ENCODE assay signal across 8 mouse cellular contexts in genomic region chr4:116993672-116994621, GRCm38 (mm10). TPM values are rescaled to one million over a fixed set of nuclear protein-coding genes. Genes with fewer than 3 reads are reported as not detected.
DNase-seq lines count a peak whose midpoint lies in the region; ATAC-seq and TF ChIP-seq lines count a peak whose summit lies in the region.

Urod (minus strand) TSS chr4:116994413.

- DNase-seq in c-Kit-positive CD71-positive TER-119-positive erythroid progenitor cells, embryonic 14.5 days (ENCODE audit: low spot score), result peak; percentile 96
- peak; percentile 97 for DNase-seq in heart, postnatal 10 days
- DNase-seq in large intestine, adult 2 months (ENCODE audit: low read depth, low spot score), result peak; percentile 86
- peak; percentile 96 for DNase-seq in liver, postnatal 0 days
- peak; percentile 97 for DNase-seq in testis, postnatal 10 days (ENCODE audit: low spot score)

- peaks cover 51% of the 10 kb centered on the region for H3K36me3 ChIP-seq in E14TG2a.4 (ENCODE audit: insufficient read depth, low read length)
- H3K36me3 ChIP-seq in forebrain, embryonic 13.5 days (ENCODE audit: poor library complexity, severe bottlenecking), result peaks cover 33% of the 10 kb centered on the region
- H3K36me3 ChIP-seq in liver, postnatal 0 days (replicated peaks; ENCODE audit: insufficient read depth, low read length), result peaks cover 41% of the 10 kb centered on the region
- H3K36me3 ChIP-seq in neural tube, embryonic 14.5 days (ENCODE audit: control insufficient read depth, insufficient read depth, low read length), result peaks cover 3% of the 10 kb centered on the region; the same call in 1 of the 2 replicates

- WGBS in forebrain, embryonic 13.5 days, result 1% methylated on average over 38 of the region's 38 CpGs
- 1% methylated on average over 38 of the region's 38 CpGs for WGBS in large intestine, adult 2 months
- under 1% methylated on average over 38 of the region's 38 CpGs for WGBS in liver, postnatal 0 days (ENCODE audit: insufficient replicate concordance)
- WGBS in neural tube, embryonic 14.5 days, result 2% methylated on average over 38 of the region's 38 CpGs

- no peak for TF ChIP-seq CTCF in E14TG2a.4 (conservative IDR thresholded peaks at IDR 0.05; ENCODE audit: low read length)
- peak; percentile 12; the same call in 1 of the 2 replicates for TF ChIP-seq CTCF in liver, postnatal 0 days (IDR thresholded peaks at IDR 0.05; ENCODE audit: low read depth)

- H3K27ac ChIP-seq in forebrain, embryonic 13.5 days, result peak within 1 kb of the TSS; percentile 82
- H3K27ac ChIP-seq in liver, postnatal 0 days (ENCODE audit: low read depth), result peak within 1 kb of the TSS; percentile 91
- H3K27ac ChIP-seq in neural tube, embryonic 14.5 days (ENCODE audit: low read depth, low read length), result peak within 1 kb of the TSS; percentile 80

- TF ChIP-seq EP300 in liver, postnatal 0 days (IDR thresholded peaks at IDR 0.05; ENCODE audit: low read depth), result peak; percentile 91

- no peaks in the 10 kb centered on the region for H3K9me3 ChIP-seq in E14TG2a.4 (ENCODE audit: low read length)
- no peaks in the 10 kb centered on the region for H3K9me3 ChIP-seq in forebrain, embryonic 13.5 days (replicated peaks)
- H3K9me3 ChIP-seq in liver, postnatal 0 days (ENCODE audit: low read length), result no peaks in the 10 kb centered on the region
- H3K9me3 ChIP-seq in neural tube, embryonic 14.5 days (ENCODE audit: control insufficient read depth, low read length), result no peaks in the 10 kb centered on the region

- H3K27me3 ChIP-seq in E14TG2a.4 (ENCODE audit: insufficient read depth, low read length), result no peaks in the 10 kb centered on the region
- peaks cover 3% of the 10 kb centered on the region; the same call in 1 of the 2 replicates for H3K27me3 ChIP-seq in forebrain, embryonic 13.5 days
- H3K27me3 ChIP-seq in liver, postnatal 0 days (ENCODE audit: insufficient read depth, low read length), result no peaks in the 10 kb centered on the region
- H3K27me3 ChIP-seq in neural tube, embryonic 14.5 days (ENCODE audit: control insufficient read depth, insufficient read depth, low read length), result no peaks in the 10 kb centered on the region

- peaks cover 62% of the 10 kb centered on the region for H3K4me1 ChIP-seq in E14TG2a.4 (replicated peaks; ENCODE audit: low read depth, low read length)
- peaks cover 33% of the 10 kb centered on the region for H3K4me1 ChIP-seq in forebrain, embryonic 13.5 days
- H3K4me1 ChIP-seq in liver, postnatal 0 days (ENCODE audit: insufficient read depth), result peaks cover 24% of the 10 kb centered on the region
- peaks cover 17% of the 10 kb centered on the region for H3K4me1 ChIP-seq in neural tube, embryonic 14.5 days (ENCODE audit: control insufficient read depth, insufficient read depth, low read length)

- peak within 1 kb of the TSS; percentile 100 for H3K4me3 ChIP-seq in E14TG2a.4 (replicated peaks; ENCODE audit: low read length)
- H3K4me3 ChIP-seq in forebrain, embryonic 13.5 days, result peak within 1 kb of the TSS; percentile 99
- peak within 1 kb of the TSS; percentile 99 for H3K4me3 ChIP-seq in liver, postnatal 0 days (ENCODE audit: low read depth, low read length)
- H3K4me3 ChIP-seq in neural tube, embryonic 14.5 days (ENCODE audit: low read depth, low read length), result peak within 1 kb of the TSS; percentile 97

- peak within 1 kb of the TSS; percentile 97 for H3K4me2 ChIP-seq in forebrain, embryonic 13.5 days
- peak within 1 kb of the TSS; percentile 98 for H3K4me2 ChIP-seq in liver, postnatal 0 days (ENCODE audit: low read depth, low read length)
- H3K4me2 ChIP-seq in neural tube, embryonic 14.5 days (ENCODE audit: low read depth, low read length), result peak within 1 kb of the TSS; percentile 96

- peak within 1 kb of the TSS; percentile 92 for H3K9ac ChIP-seq in forebrain, embryonic 13.5 days
- H3K9ac ChIP-seq in liver, postnatal 0 days (replicated peaks), result peak within 1 kb of the TSS; percentile 96
- H3K9ac ChIP-seq in neural tube, embryonic 14.5 days (replicated peaks; ENCODE audit: low read depth, low read length), result peak within 1 kb of the TSS; percentile 80

- intact Hi-C loops in heart, postnatal 10 days (cut with DNase I), result loop anchor here (5.0 kb wide), 1 partner anchor 277 kb away; no protein-coding TSS in a partner anchor

- ATAC-seq in forebrain, embryonic 13.5 days, result peak; percentile 93
- ATAC-seq in liver, postnatal 0 days, result peak; percentile 92
- peak; percentile 90 for ATAC-seq in neural tube, embryonic 14.5 days (ENCODE audit: low read depth)

RNA-seq across cellular contexts. Expression of gene Urod, which starts in this region (rescaled TPM):
- polyA plus RNA-seq in forebrain, embryonic 13.5 days (2015; fragmentation: Nextera tagmentation; extraction: Ambion mirVana), result 81.6 and 88.2 TPM in 2 replicates
- total RNA-seq in heart, postnatal 10 days (2021), result 10 to 100 TPM; 92.0 to 98.7 TPM
- 37.8 and 47.5 TPM in 2 replicates for polyA plus RNA-seq in large intestine, adult 2 months (2012; rRNA removed)
- polyA plus RNA-seq in liver, postnatal 0 days (2015; fragmentation: Nextera tagmentation; extraction: Ambion mirVana), result 245 and 255 TPM in 2 replicates
- polyA plus RNA-seq in neural tube, embryonic 14.5 days (2014; fragmentation: Nextera tagmentation; extraction: Ambion mirVana), result 56.0 and 59.0 TPM in 2 replicates

Comparison
In these comparisons a context has a peak if more than half of its experiments do, and no peak if none do; other contexts are left out.
1. Peak in every context shown above with its lines: DNase-seq, ATAC-seq, H3K4me3 ChIP-seq and H3K27ac ChIP-seq.